Mouse (Mus musculus) liver, adult (tissue): ENCODE results near the gene Olfr843.

Experiments
- GATA4 ChIP-seq: IDR thresholded peaks from 2 replicates; pipeline ENCODE4 v1.6.1; 2014; ENCODE audit warnings: mild to moderate bottlenecking, low read length; ENCODE audit not compliant: insufficient replicate concordance

The Olfr843 gene

GRCm38 (mm10) chr9:19251887-19252286 is at the start of gene Olfr843:
TSS of gene Olfr843 (minus strand) at chr9:19251987.
- no peak for TF ChIP-seq GATA4
